Mouse (Mus musculus) cortical plate, adult 2 months (tissue): ENCODE measurements at regions not wholly inside any gene's neighbourhood (a gene's known extent, or its start where the extent isn't known, plus 50 kb on each side); places are given as distances from the start of the nearest gene placed in this dataset.

Source experiments
- CTCF ChIP-seq: fragments of 200-500 bp; IDR thresholded peaks from 2 replicates; pipeline ENCODE4 v1.5.1; 2011; ENCODE audit warnings: mild to moderate bottlenecking, control low read depth, low read length; ENCODE audit not compliant: insufficient read depth; ENCODE audit errors: extremely low read depth
- POLR2A ChIP-seq: fragments of 200-500 bp; IDR thresholded peaks from 2 replicates; pipeline ENCODE4 v1.6.1; 2011; ENCODE audit warnings: mild to moderate bottlenecking, low read length, control low read depth; ENCODE audit not compliant: insufficient read depth; ENCODE audit errors: extremely low read depth

DNA sequence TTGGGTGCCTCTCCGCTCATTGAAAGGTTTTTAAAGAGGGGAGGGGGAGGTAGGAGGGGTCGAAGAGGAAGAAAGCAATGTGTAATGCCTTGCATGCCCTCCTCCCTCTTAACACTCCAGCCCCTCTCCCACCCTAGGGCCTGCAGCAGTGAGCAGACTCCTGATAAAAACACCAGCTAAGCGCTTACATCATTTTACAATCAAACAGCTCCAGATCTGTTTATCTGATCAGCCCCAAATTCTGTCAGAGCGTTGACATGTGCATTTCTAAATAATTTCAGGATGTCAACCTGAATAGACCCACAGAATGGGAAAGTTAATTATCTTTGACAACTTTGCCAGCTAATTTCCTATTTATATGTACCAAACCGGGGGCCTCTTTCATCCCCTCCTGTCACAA, 189.4 kb upstream of the Dynlrb2 start:
- TF ChIP-seq CTCF (no peak), POLR2A (no peak)
